Mouse (Mus musculus) ES-E14 (cell line): ENCODE data around the gene Snx3. TPM values are rescaled to one million over a fixed set of nuclear protein-coding genes. Genes with fewer than 3 reads are reported as not detected.

Experiments
- DNase-seq: peaks from one replicate; pipeline ENCODE4 v3.0.0-alpha.2; 2013; ENCODE audit warnings: low read depth, low spot score
- H3K27ac ChIP-seq: 2 replicates; pipeline ENCODE4 v1.5.1; 2012; ENCODE audit warnings: low read depth, mild to moderate bottlenecking, low read length, moderate library complexity, mixed read lengths; ENCODE audit not compliant: poor library complexity, insufficient read depth, severe bottlenecking
- H3K36me3 ChIP-seq: 2 replicates; pipeline ENCODE4 v1.6.1; 2012; ENCODE audit warnings: mild to moderate bottlenecking, low read length, moderate library complexity, mixed read lengths; ENCODE audit not compliant: control insufficient read depth, poor library complexity, insufficient read depth, severe bottlenecking
- H3K4me1 ChIP-seq, 2 experiments: fragments of 150-350 bp in 1 of 2; sonication (generic) in 1 of 2; 2 replicates each; pipeline ENCODE4 v1.6.1; 2012; ENCODE audit warnings: low read length in 2 of 2, mild to moderate bottlenecking in 1 of 2, mixed read lengths in 1 of 2; ENCODE audit not compliant: control insufficient read depth in 2 of 2, insufficient read depth in 2 of 2, poor library complexity in 1 of 2
- H3K4me3 ChIP-seq, 2 experiments: fragments of 150-350 bp in 1 of 2; sonication (generic) in 1 of 2; 2 replicates each; pipeline ENCODE4 v1.5.1; 2012; ENCODE audit warnings: low read length in 2 of 2, low read depth in 1 of 2, mild to moderate bottlenecking in 1 of 2, mixed read lengths in 1 of 2; ENCODE audit not compliant: insufficient read depth in 1 of 2, poor library complexity in 1 of 2, severe bottlenecking in 1 of 2
- H3K9ac ChIP-seq: 2 replicates; pipeline ENCODE4 v1.6.1; 2012; ENCODE audit warnings: low read depth, mild to moderate bottlenecking, low read length, mixed read lengths; ENCODE audit not compliant: poor library complexity, insufficient read depth, severe bottlenecking
- H3K9me3 ChIP-seq: fragments of 150-350 bp; sonication (generic); 2 replicates; pipeline ENCODE4 v1.6.1; 2012; ENCODE audit warnings: low read depth, mild to moderate bottlenecking, low read length; ENCODE audit not compliant: control insufficient read depth, insufficient read depth
- CHD2 ChIP-seq: IDR thresholded peaks from 2 replicates; pipeline ENCODE4 v1.6.1; 2014; ENCODE audit warnings: mild to moderate bottlenecking, low read depth, low read length, inconsistent platforms
- HCFC1 ChIP-seq: IDR thresholded peaks from 2 replicates; pipeline ENCODE4 v1.6.1; 2012; ENCODE audit warnings: low read length, inconsistent platforms, borderline replicate concordance; ENCODE audit not compliant: insufficient read depth
- MAFK ChIP-seq: IDR thresholded peaks from 2 replicates; pipeline ENCODE4 v1.6.1; 2014; ENCODE audit warnings: mild to moderate bottlenecking, low read depth, low read length, inconsistent platforms; ENCODE audit not compliant: insufficient read depth
- ZC3H11A ChIP-seq: IDR thresholded peaks from 2 replicates; pipeline ENCODE4 v1.6.1; 2012; ENCODE audit warnings: low read depth, mild to moderate bottlenecking, inconsistent platforms, low read length, borderline replicate concordance
- ZNF384 ChIP-seq: IDR thresholded peaks from 2 replicates; pipeline ENCODE4 v1.6.1; 2012; ENCODE audit warnings: low read depth, low read length, inconsistent platforms
- in situ Hi-C, 2 experiments: fragments of 600-800 bp; cut with MboI; formaldehyde crosslinking; loops; one replicate each; pipeline ENCODE4 v1.15.1; 2025; ENCODE audit warnings: low sequenced_read_pairs in 2 of 2, inconsistent platforms in 1 of 2; ENCODE audit not compliant: unreplicated experiment in 2 of 2
- total RNA-seq: library from RNA; depleted of rRNA; stranded (reverse); fragments of 300-350 nt; gene quantifications from 2 replicates; pipeline ENCODE4 v1.2.3, GENCODE M21; 2012

Snx3 gene
- total RNA-seq, 1 experiment, result 82.9 TPM

- Histone ChIP-seq H3K9me3 (0 out of 2 replicates have a peak, but pooled peaks cover 2% of the 10 kb centered on the region), H3K4me3 (no peak overlapping the region), H3K9ac (no peak overlapping the region), H3K27ac (no peak overlapping the region), H3K36me3 (peaks cover 15% of the 10 kb centered on the region), H3K4me1 (no peaks in the 10 kb centered on the region)
- no peak for TF ChIP-seq HCFC1
- no peak for TF ChIP-seq ZNF384
- no peak for DNase-seq
- in situ Hi-C loops, result no loop called here
These were observed 8.3 kb downstream of the Snx3 start for GRCm38 (mm10) chr10:42510141-42510540.

GRCm38 (mm10) chr10:42511184-42512135 is 9.6 kb downstream of the Snx3 start:
- no peak overlapping the region for H3K27ac ChIP-seq
- 0 out of 2 replicates have a peak, but pooled peaks cover 2% of the 10 kb centered on the region for H3K9me3 ChIP-seq
- H3K4me1 ChIP-seq, result no peaks in the 10 kb centered on the region
- no peak overlapping the region for H3K9ac ChIP-seq
- no peak for DNase-seq
- TF ChIP-seq ZC3H11A, result no peak
- TF ChIP-seq ZNF384, result no peak
- no peak for TF ChIP-seq HCFC1
- TF ChIP-seq MAFK, result no peak
- TF ChIP-seq CHD2, result no peak
- H3K4me3 ChIP-seq, result no peak overlapping the region
- H3K36me3 ChIP-seq, result peaks cover 20% of the 10 kb centered on the region
- in situ Hi-C loops, result no loop called here

DNA sequence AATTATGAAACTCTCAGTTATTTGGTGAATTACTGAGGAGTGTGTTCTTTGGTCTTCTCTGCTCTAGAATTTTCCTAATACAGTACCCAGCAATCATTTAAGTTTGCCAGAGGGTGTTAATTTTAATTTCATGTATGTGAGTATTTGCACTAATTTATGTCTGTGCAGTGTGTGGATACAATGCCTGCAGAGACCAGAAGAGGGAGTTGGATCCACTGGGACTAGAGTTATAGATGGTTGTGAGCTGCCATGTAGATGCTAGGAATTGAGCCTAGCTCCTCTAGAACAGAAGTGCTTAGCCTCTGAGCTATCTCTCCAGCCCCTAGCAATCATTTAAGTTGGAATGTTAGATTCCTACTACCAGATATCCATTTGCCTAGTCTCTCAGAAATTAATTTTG is 12.3 kb downstream of the Snx3 start:
- H3K9ac ChIP-seq, result no peak overlapping the region
- H3K27ac ChIP-seq, result no peak overlapping the region
- H3K36me3 ChIP-seq, result peaks cover 11% of the 10 kb centered on the region
- no peak for TF ChIP-seq CHD2
- TF ChIP-seq MAFK, result no peak
- TF ChIP-seq HCFC1, result no peak
- no peak for TF ChIP-seq ZC3H11A
- TF ChIP-seq ZNF384, result no peak
- no peak overlapping the region for H3K4me3 ChIP-seq
- no peak for DNase-seq
- in situ Hi-C loops, result no loop called here
- H3K4me1 ChIP-seq, result no peaks in the 10 kb centered on the region
- H3K9me3 ChIP-seq, result 0 out of 2 replicates have a peak, but pooled peaks cover 2% of the 10 kb centered on the region

DNA sequence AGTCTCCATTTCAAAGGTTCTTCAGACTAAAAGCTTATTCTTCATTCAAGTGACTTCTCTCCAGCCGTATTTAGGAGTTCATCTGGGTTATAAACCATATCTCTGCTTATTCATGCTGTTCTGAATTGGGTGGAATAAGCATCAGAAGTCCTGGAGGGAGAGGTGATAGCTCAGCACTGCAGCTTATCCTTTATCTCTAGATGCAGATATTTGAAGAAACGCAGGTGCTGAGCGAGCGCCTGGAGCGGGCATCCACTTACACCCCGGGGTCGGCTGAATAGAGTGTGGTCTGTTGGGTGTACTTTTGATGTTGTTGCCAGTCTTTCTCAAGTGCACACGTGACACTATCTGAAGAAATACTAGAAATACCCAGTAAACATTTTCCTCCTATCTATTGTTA is 16.5 kb downstream of the Snx3 start:
- in situ Hi-C loops, result no loop called here

More for the DNA sequence above, 16.5 kb downstream of the Snx3 start:
- TF ChIP-seq CHD2 (no peak), HCFC1 (no peak), ZNF384 (no peak), ZC3H11A (no peak), MAFK (no peak)
- Histone ChIP-seq H3K27ac (no peak overlapping the region), H3K9ac (no peak overlapping the region), H3K4me3 (no peak overlapping the region), H3K9me3 (0 out of 2 replicates have a peak, but pooled peaks cover 2% of the 10 kb centered on the region), H3K4me1 (no peaks in the 10 kb centered on the region), H3K36me3 (peaks cover 6% of the 10 kb centered on the region)
- DNase-seq, result no peak
